Mouse (Mus musculus): ENCODE data around the gene Mettl25.

DNA sequence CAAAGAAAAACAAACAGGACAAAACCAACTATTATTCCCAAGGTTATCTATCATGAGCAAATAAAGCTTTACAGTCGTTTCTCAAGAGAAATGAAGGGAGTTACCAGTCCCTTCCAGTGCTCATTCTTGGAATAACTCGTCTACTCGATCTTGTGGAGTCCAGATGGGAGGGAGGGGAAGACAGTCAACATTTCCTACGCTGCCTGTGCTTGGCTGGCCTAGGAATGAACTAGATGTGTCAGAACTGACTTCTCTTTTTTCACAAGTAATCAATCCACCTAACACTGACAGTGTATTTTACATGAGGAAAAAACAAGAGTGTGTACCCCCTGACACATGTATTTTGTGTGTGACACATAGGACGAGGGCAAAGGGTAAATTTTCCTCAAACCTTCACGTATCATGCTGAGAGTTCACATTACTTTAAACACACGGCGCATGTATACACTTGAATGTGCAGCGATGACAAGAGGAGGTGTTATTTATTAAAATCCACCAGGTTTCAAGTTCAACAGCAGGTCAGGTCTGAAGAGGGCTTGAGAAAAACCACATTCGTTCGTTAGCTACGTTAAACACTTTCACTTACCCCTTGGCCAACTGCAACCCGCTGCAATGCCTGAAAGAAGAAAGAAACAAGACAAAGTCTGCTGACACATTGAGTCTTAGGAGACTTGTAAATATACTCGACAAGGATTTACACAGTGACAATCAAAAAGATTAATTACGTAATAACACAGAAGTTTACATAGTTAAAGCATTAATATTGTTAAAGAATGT, 47.2 kb downstream of the Mettl25 start:
- TF ChIP-seq CTCF (IDR thresholded peaks at IDR 0.05; ENCODE audit: borderline replicate concordance, insufficient read depth, low read length) (no peak), POLR2A (IDR thresholded peaks at IDR 0.05; ENCODE audit: low read depth, low read length) (no peak)
